Mouse (Mus musculus) limb, embryonic 11.5 days (tissue): Measurements from ENCODE around the gene Pth1r. TPM values are rescaled to one million over a fixed set of nuclear protein-coding genes. Genes with fewer than 3 reads are reported as not detected.

Source experiments
- ATAC-seq: fragments of 200-750 bp; cut with Nextera tagmentation; 2 replicates; pipeline ENCODE4 v1.8.0; 2017; ENCODE audit warnings: low read depth; ENCODE audit not compliant: insufficient number of reproducible peaks, low FRiP score, low TSS enrichment
- DNase-seq: peaks from one replicate; pipeline ENCODE4 v3.0.0-alpha.2; 2015; ENCODE audit warnings: low spot score
- H3K27ac ChIP-seq: fragments of 300-500 bp; sonication (generic); replicated peaks from 2 replicates; pipeline ENCODE4 v1.5.1; 2014; ENCODE audit warnings: low read depth, mild to moderate bottlenecking, low read length
- H3K27me3 ChIP-seq: fragments of 300-500 bp; sonication (generic); 2 replicates; pipeline ENCODE4 v1.6.1; 2014; ENCODE audit warnings: mild to moderate bottlenecking, low read length, mixed read lengths; ENCODE audit not compliant: control insufficient read depth, insufficient read depth
- H3K36me3 ChIP-seq: fragments of 300-500 bp; sonication (generic); 2 replicates; pipeline ENCODE4 v1.6.1; 2014; ENCODE audit warnings: mild to moderate bottlenecking, low read length, moderate library complexity, mixed read lengths; ENCODE audit not compliant: control insufficient read depth, insufficient read depth
- H3K4me1 ChIP-seq: fragments of 300-500 bp; sonication (generic); 2 replicates; pipeline ENCODE4 v1.6.1; 2014; ENCODE audit warnings: low read length, mixed read lengths; ENCODE audit not compliant: control insufficient read depth, insufficient read depth
- H3K4me2 ChIP-seq: fragments of 300-500 bp; sonication (generic); 2 replicates; pipeline ENCODE4 v1.6.1; 2014; ENCODE audit warnings: low read depth, mild to moderate bottlenecking, moderate library complexity; ENCODE audit not compliant: severe bottlenecking
- H3K4me3 ChIP-seq: fragments of 300-500 bp; sonication (generic); 2 replicates; pipeline ENCODE4 v1.5.1; 2014; ENCODE audit warnings: low read depth, low read length
- H3K9ac ChIP-seq: fragments of 300-500 bp; sonication (generic); 2 replicates; pipeline ENCODE4 v1.6.1; 2014; ENCODE audit warnings: mild to moderate bottlenecking, low read length
- H3K9me3 ChIP-seq: fragments of 300-500 bp; sonication (generic); 2 replicates; pipeline ENCODE4 v1.6.1; 2016; ENCODE audit warnings: low read length; ENCODE audit not compliant: control insufficient read depth
- WGBS: fragments of 180-500 bp; shearing (Covaris S2); extraction: QIAGEN DNeasy Blood & Tissue Kit; methylation state at CpG from one replicate; pipeline ENCODE4 v1.1.7; 2014; 5-methylcytosine and 5-hydroxymethylcytosine counted together
- polyA plus RNA-seq: library from polyadenylated mRNA; unstranded; fragments of >200 nt; fragmentation: Nextera tagmentation; extraction: Ambion mirVana; gene quantifications from 2 replicates; pipeline ENCODE4 v1.2.1, GENCODE M21; 2014

The Pth1r gene
- polyA plus RNA-seq, 1 experiment from 2014 or later, result 30.1 TPM

DNA sequence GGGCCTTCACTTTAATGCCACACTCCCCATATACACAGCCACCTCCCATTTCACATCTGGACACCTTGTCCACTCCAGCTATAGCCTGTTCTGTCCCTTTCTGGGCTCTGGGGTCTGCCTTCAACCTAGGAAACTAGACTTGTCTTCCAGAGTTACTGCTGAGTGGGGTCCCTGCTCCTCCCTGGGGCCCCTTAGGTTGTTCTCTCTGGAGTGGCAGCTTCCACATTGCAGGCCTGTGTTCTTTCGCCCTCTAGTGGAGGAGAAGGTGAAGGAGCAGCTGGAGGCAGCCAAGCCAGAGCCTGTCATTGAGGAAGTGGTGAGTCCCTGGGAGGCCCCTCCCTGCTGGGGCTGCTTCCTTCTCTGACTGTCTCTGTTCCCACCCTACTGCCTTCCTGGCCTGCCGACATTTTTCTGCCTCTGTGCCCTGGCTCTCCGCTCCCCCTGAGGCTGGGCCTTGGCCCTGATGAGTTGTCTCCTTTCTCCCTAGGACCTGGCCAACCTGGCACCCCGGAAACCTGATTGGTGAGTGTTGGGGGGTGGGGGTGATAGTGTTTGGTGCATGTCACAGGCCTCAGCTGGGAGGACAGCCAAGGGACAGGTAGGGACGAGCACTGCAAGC is 37.2 kb downstream of the Pth1r start:
- H3K27ac ChIP-seq, result no peak overlapping the region
- no peak overlapping the region for H3K4me3 ChIP-seq
- H3K36me3 ChIP-seq, result no peaks in the 10 kb centered on the region; the same call in 1 of the 2 replicates
- DNase-seq (peak; percentile 79), ATAC-seq (peak; percentile 71)
- 0 out of 2 replicates have a peak, but pooled peaks cover 2% of the 10 kb centered on the region for H3K4me1 ChIP-seq
- H3K27me3 ChIP-seq, result no peaks in the 10 kb centered on the region
- no peaks in the 10 kb centered on the region for H3K9me3 ChIP-seq
- no peak overlapping the region for H3K4me2 ChIP-seq
- WGBS, result 40% methylated on average over 5 of the region's 5 CpGs
- no peak overlapping the region for H3K9ac ChIP-seq

DNA sequence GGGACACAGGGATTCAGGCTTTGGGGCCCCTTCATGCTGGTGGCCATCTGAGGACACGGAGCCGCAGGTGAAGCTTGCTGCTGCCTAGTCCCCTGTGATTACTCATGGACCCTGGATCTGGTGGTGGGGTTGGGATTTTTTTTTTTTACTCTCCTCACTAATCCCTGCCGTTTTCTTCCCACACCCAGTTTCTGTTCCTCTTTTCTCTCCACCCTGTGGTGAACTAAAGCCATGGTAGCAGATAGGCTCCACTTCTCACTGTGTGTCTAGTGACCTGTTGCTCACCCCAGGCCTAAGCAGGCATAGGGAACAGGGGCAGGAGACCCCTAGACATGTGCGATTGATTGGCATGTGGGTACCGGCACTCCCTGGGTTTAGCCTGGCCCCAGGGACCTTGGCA is 40.2 kb downstream of the Pth1r start:
- 0 out of 2 replicates have a peak, but pooled peaks cover 2% of the 10 kb centered on the region for H3K4me1 ChIP-seq
- ATAC-seq, result no peak
- no peaks in the 10 kb centered on the region for H3K9me3 ChIP-seq
- no peak overlapping the region for H3K4me3 ChIP-seq
- H3K4me2 ChIP-seq, result no peak overlapping the region
- no peaks in the 10 kb centered on the region for H3K27me3 ChIP-seq
- H3K36me3 ChIP-seq, result no peaks in the 10 kb centered on the region; the same call in 1 of the 2 replicates
- H3K9ac ChIP-seq, result no peak overlapping the region
- 86% methylated on average over 5 of the region's 5 CpGs for WGBS
- no peak overlapping the region for H3K27ac ChIP-seq
- DNase-seq, result no peak

DNA sequence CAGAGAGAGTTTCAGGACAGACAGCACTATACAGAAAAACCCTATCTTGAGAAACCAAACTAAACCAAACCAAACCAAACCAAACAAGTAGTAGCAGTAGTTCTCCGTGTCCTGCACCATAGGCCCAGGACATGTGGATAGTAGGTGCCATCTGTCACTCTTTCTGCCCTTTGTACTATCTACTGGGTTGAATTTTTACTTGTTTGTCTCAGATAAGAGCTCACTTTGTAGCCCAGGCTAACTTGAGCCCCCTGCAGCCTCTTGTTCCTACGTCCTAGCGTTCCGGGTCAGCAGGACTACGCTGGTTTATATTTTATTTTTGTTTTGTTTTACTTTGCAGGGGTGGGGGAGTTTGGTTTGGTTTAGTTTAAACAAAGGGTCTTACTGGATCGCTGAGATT is 43.0 kb downstream of the Pth1r start:
- H3K4me2 ChIP-seq, result no peak overlapping the region
- ATAC-seq (no peak), DNase-seq (no peak)
- H3K9ac ChIP-seq, result no peak overlapping the region
- H3K36me3 ChIP-seq, result no peaks in the 10 kb centered on the region; the same call in 1 of the 2 replicates
- no peaks in the 10 kb centered on the region for H3K4me1 ChIP-seq
- no peak overlapping the region for H3K4me3 ChIP-seq
- H3K9me3 ChIP-seq, result no peaks in the 10 kb centered on the region
- 91% methylated on average over 6 of the region's 6 CpGs for WGBS
- H3K27me3 ChIP-seq, result no peaks in the 10 kb centered on the region
- H3K27ac ChIP-seq, result no peak overlapping the region

DNA sequence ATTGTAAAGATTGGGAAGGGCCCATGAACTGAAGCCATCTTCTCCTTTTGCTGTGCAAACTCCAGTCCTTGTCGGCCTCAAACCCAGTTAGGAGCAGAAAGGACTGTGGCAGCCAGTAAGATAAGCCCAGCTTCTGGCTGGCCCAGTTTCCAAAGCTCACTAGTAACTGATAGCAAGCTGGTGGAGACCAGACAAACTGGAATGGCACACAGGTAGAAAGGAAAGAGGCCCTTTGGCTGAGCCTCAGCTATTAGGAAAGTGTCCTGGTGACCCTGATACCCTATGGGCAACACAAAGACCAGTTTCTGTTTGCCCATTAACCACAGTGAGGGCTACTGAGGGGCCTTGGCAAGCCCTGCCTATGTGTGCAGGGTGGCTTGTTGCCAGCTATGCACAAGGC is 44.1 kb downstream of the Pth1r start:
- DNase-seq, result no peak
- ATAC-seq, result no peak
- no peaks in the 10 kb centered on the region; the same call in 1 of the 2 replicates for H3K36me3 ChIP-seq
- H3K27ac ChIP-seq, result no peak overlapping the region
- H3K9me3 ChIP-seq, result no peaks in the 10 kb centered on the region
- no peaks in the 10 kb centered on the region for H3K4me1 ChIP-seq
- WGBS, result 96% methylated on average over 1 of the region's 1 CpGs
- H3K4me3 ChIP-seq, result no peak overlapping the region
- H3K9ac ChIP-seq, result no peak overlapping the region
- H3K4me2 ChIP-seq, result no peak overlapping the region
- H3K27me3 ChIP-seq, result no peaks in the 10 kb centered on the region

DNA sequence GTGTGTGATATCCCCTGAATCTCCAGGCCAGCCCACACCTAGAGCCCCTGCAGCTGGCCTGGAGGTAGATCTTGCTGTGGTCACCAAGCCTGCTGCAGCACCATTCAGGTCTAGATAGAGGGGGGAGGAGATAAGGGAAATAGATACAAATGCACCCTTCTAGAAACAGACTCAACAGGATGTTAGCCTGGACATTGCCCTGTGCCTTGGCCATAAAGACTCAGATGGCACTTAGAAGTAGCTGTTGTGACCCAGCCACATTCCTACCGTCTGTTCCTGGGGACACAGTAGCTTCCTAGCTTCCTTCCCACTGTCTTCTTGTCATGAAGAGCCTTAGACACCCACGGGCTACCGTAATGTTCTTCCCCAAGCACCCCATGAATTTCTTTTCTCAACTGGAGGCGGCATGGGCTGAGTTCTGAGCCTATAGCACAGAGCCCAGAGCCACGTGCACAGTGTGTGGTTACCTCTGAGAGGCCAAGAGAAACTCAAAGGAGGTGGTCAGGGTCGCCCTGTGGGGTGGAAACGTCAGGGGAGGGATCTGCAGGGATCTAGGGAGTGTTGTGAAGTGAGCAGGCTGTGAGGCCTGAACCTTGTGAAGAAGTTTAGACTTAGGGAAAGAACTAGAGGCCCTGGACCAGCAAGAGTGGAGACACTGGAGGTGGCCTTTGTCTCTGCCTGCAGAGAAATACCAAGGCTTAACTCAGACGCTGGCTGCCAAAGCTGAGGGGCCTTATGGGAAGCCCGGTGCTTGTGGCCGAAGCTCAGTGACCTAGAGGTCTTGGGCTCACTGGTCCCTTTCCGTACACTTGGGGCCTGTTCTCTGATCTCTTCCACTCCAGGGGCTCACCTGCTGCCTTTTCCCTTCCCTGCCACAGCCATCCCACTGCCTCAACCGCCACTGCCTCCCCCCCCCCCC is 45.6 kb downstream of the Pth1r start:
- no peaks in the 10 kb centered on the region for H3K9me3 ChIP-seq
- H3K36me3 ChIP-seq, result no peaks in the 10 kb centered on the region; the same call in 1 of the 2 replicates
- no peaks in the 10 kb centered on the region for H3K4me1 ChIP-seq
- 80% methylated on average over 11 of the region's 12 CpGs for WGBS
- no peak overlapping the region for H3K4me3 ChIP-seq
- ATAC-seq, result no peak
- no peak overlapping the region for H3K9ac ChIP-seq
- H3K27me3 ChIP-seq, result no peaks in the 10 kb centered on the region
- H3K4me2 ChIP-seq, result no peak overlapping the region
- no peak for DNase-seq
- no peak overlapping the region for H3K27ac ChIP-seq

DNA sequence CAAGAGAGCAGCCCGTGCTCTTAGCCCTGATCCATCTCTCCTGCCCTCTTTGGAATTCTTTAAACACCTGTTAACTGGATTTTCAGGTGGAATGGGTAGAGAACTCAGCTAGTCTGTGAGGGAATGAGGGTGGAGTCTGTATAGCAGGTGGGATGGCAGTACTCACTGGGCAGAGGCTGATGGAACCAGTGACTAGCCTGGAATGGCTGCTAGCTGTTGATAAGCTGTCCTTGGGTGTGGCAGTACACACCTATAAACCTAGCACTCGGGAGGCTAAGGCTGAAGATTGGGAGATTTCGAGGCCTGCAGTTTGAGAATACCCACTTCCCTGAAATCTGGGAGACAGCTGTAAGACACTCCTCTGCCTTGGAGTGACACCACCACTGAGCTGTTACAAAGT is 47.4 kb downstream of the Pth1r start:
- ATAC-seq, result no peak
- no peaks in the 10 kb centered on the region for H3K9me3 ChIP-seq
- no peak overlapping the region for H3K27ac ChIP-seq
- H3K36me3 ChIP-seq, result no peaks in the 10 kb centered on the region; the same call in 1 of the 2 replicates
- no peak overlapping the region for H3K9ac ChIP-seq
- 86% methylated on average over 3 of the region's 3 CpGs for WGBS
- no peaks in the 10 kb centered on the region for H3K4me1 ChIP-seq
- no peak overlapping the region for H3K4me3 ChIP-seq
- H3K4me2 ChIP-seq, result no peak overlapping the region
- no peak for DNase-seq
- no peaks in the 10 kb centered on the region for H3K27me3 ChIP-seq

DNA sequence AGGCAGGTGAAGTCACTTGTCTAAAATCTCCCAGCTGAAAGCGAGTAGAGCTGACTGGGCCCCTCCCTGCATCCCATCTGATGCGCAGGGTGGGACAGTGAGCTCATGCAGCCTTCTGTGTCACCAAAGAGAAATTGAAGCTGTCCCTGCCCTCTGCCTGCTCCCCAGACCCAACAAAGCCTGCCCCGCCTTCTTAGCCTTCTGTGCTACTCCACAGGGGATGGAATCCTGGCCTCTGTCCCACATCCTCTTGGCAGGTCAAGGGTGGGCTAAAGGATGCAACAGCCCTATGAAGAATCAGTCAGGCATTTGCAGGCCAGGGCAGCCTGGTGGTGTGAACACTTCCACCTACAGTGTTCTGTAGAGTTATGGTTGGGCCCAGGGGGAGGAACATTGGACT is 49.5 kb downstream of the Pth1r start:
- no peak for DNase-seq
- WGBS, result 92% methylated on average over 3 of the region's 3 CpGs
- Histone ChIP-seq H3K4me3 (no peak overlapping the region), H3K4me2 (no peak overlapping the region), H3K27ac (no peak overlapping the region), H3K9me3 (no peaks in the 10 kb centered on the region), H3K36me3 (no peaks in the 10 kb centered on the region; the same call in 1 of the 2 replicates), H3K9ac (no peak overlapping the region), H3K27me3 (no peaks in the 10 kb centered on the region), H3K4me1 (no peaks in the 10 kb centered on the region)
- ATAC-seq, result no peak

DNA sequence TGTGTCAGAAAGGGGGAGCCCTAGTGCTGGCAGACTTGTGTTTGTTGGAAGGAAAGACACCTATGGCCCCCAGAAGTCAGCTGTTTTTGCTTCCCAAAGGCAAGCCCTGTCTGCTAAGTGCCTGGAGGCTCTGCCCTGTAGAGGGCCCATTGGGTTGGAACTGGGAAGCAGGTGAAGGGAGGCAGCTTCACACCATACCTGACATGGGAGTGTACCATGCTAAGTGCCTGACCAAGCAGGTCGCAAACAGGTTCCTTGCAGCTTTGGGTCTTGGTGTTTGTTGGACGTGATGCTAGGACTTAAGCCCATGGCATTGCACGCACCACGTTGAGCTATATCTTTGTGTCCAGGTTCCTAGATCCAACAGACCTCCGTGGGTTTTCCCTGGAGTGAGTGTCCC is 50.5 kb downstream of the Pth1r start:
- Histone ChIP-seq H3K4me1 (no peaks in the 10 kb centered on the region), H3K4me3 (no peak overlapping the region), H3K9ac (no peak overlapping the region), H3K36me3 (no peaks in the 10 kb centered on the region; the same call in 1 of the 2 replicates), H3K9me3 (no peaks in the 10 kb centered on the region), H3K27ac (no peak overlapping the region), H3K27me3 (no peaks in the 10 kb centered on the region), H3K4me2 (no peak overlapping the region)
- no peak for DNase-seq
- ATAC-seq, result no peak
- 97% methylated on average over 5 of the region's 5 CpGs for WGBS
